Mouse (Mus musculus) megakaryocyte, embryonic 14.5 days (primary cell): ENCODE measurements around the gene Srsf10.

ENCODE experiments used
- FLI1 ChIP-seq: IDR thresholded peaks from 2 replicates; pipeline ENCODE4 v1.6.1; 2012; ENCODE audit warnings: low read length, inconsistent platforms, mixed read lengths
- GATA1 ChIP-seq: IDR thresholded peaks from 3 replicates; pipeline ENCODE4 v1.6.1; 2012; ENCODE audit warnings: mixed read lengths, low read length, inconsistent platforms, borderline replicate concordance

DNA sequence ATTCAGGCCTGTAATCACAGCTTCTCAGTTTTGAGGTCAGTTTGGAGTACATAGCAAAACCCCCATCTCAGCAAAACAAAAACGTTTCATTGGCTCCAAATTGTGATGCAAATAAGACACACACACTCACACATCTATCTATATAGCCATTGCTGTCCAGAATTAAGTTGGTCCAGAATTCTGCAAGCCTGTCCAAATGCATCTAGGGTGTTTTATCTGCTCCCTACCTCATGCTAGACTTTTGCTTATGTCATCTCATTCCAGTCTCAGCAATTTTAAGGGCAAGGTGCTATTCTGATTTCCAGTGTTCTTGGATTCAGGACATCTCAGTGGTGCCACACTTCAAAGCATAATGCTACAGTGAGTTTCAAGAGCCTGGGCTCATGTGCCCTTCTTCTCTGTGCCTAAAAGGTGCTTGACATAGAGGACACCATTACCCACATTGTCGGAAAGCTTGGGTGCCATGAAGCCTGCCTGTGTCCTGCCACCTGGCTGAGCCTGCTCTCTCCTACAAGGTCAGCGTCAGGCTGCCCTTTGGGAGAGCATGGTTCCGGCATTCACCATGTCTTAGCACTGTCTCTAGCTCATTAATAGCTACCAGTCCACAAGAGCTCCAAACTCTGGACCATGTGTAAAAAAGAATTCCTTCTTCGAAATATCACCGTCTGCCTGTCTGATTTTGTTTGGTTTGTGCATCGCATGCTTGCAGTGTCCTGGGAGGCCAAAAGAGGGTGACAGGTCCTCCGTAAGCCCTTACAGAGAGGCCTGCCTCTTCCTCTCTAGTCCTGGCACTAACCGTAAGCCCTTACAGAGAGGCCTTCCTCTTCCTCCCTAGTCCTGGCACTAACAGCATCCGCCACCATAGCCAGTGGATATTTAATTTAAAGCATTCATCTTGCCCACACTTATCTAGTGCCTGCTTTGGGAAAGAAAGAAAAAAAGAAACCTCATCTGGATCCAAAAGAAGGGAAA is 19.3 kb downstream of the Srsf10 start:
- no peak for TF ChIP-seq GATA1
- TF ChIP-seq FLI1 = no peak
